In genomic region chr17:66401596-66402265, GRCm38 (mm10) we compare ENCODE assay signal across 11 mouse cellular contexts. TPM values are rescaled to one million over a fixed set of nuclear protein-coding genes. Genes with fewer than 3 reads are reported as not detected.
DNase-seq lines count a peak whose midpoint lies in the region; ATAC-seq lines count a peak whose summit lies in the region.
"Had no signal": no experiment of that assay in that cellular context is flagged by ENCODE, and none has a peak within 500 bp of the region (broad histone marks: within the 10 kb centered on the region; RNA-seq: fewer than 3 reads in every experiment).

No protein-coding gene starts in this region.

- H3K4me1 ChIP-seq in neural tube, embryonic 13.5 days (replicated peaks): peaks cover 47% of the 10 kb centered on the region
- H3K4me1 ChIP-seq in hindbrain, embryonic 14.5 days (replicated peaks; ENCODE audit: control insufficient read depth, insufficient read depth, low read length): peaks cover 42% of the 10 kb centered on the region

- no peaks in the 10 kb centered on the region for H3K27me3 ChIP-seq in neural tube, embryonic 13.5 days
- no peaks in the 10 kb centered on the region for H3K27me3 ChIP-seq in hindbrain, embryonic 14.5 days (ENCODE audit: control insufficient read depth, insufficient read depth, low read length)

- 0 out of 2 replicates have a peak, but pooled peaks cover 2% of the 10 kb centered on the region for H3K36me3 ChIP-seq in neural tube, embryonic 13.5 days
- no peaks in the 10 kb centered on the region for H3K36me3 ChIP-seq in hindbrain, embryonic 14.5 days (replicated peaks; ENCODE audit: control insufficient read depth, insufficient read depth)

- H3K9me3 ChIP-seq in neural tube, embryonic 13.5 days: no peaks in the 10 kb centered on the region
- no peaks in the 10 kb centered on the region for H3K9me3 ChIP-seq in hindbrain, embryonic 14.5 days (ENCODE audit: control insufficient read depth, low read length)

- no peak for ATAC-seq in neural tube, embryonic 13.5 days (ENCODE audit: low read depth)
- no peak for ATAC-seq in hindbrain, embryonic 14.5 days (ENCODE audit: low FRiP score)

- no peak for DNase-seq in neural tube, embryonic 10.5 days (ENCODE audit: extremely low spot score, low spot score)
- peak; percentile 74 to 86 for DNase-seq in cerebellum, postnatal 36 days
- no peak for DNase-seq in hindbrain, embryonic 14.5 days (ENCODE audit: low spot score)
- peak; percentile 15 for DNase-seq in testis, postnatal 14 days (ENCODE audit: low spot score)
- no peak for DNase-seq in urinary bladder, postnatal 4 days (ENCODE audit: low spot score in 2 of 2)
- DNase-seq in layer of hippocampus, adult 9-10 months (ENCODE audit: low spot score): no peak
- DNase-seq: gastrocnemius, adult 2 months; heart, postnatal 4 days; right cerebral cortex, postnatal 25 days had no signal

- no peak overlapping the region for H3K4me3 ChIP-seq in neural tube, embryonic 13.5 days
- H3K4me3 ChIP-seq in hindbrain, embryonic 14.5 days (replicated peaks; ENCODE audit: low read length): no peak overlapping the region
- H3K4me3 ChIP-seq: gastrocnemius, adult 2 months had no signal

- H3K27ac ChIP-seq in neural tube, embryonic 13.5 days (replicated peaks): peak overlapping the region; percentile 38; the same call in 1 of the 2 replicates
- H3K27ac ChIP-seq in hindbrain, embryonic 14.5 days: 0 out of 2 replicates have a peak overlapping the region, but pooled peaks have one; percentile 28
- H3K27ac ChIP-seq: gastrocnemius, adult 2 months; liver, embryonic 14.5 days had no signal

- 19% methylated on average over 9 of the region's 9 CpGs for WGBS in neural tube, embryonic 13.5 days
- 24% methylated on average over 9 of the region's 9 CpGs for WGBS in hindbrain, embryonic 14.5 days

- no peak overlapping the region for H3K4me2 ChIP-seq in neural tube, embryonic 13.5 days
- H3K4me2 ChIP-seq in hindbrain, embryonic 14.5 days (replicated peaks): no peak overlapping the region

- H3K9ac ChIP-seq in neural tube, embryonic 13.5 days: no peak overlapping the region
- no peak overlapping the region for H3K9ac ChIP-seq in hindbrain, embryonic 14.5 days
- H3K9ac ChIP-seq: liver, embryonic 14.5 days had no signal

RNA-seq across cellular contexts. Expression of gene Mtcl1, which starts 47.8 kb away (rescaled TPM):
- 26.4 and 28.0 TPM in 2 replicates for polyA plus RNA-seq in neural tube, embryonic 13.5 days (2015; fragmentation: Nextera tagmentation; extraction: Ambion mirVana)
- polyA plus RNA-seq in hindbrain, embryonic 14.5 days (2014; fragmentation: Nextera tagmentation; extraction: Ambion mirVana): 35.1 and 37.9 TPM in 2 replicates

Comparison
In these comparisons a context has a peak if more than half of its experiments do, and no peak if none do; other contexts are left out.
1. DNase-seq: peak in cerebellum, postnatal 36 days (2 of 2) and testis, postnatal 14 days (single experiment); none in neural tube, embryonic 10.5 days (single experiment), hindbrain, embryonic 14.5 days (single experiment), urinary bladder, postnatal 4 days (0 of 2) and layer of hippocampus, adult 9-10 months (single experiment).